Mouse (Mus musculus) cerebellum, adult 2 months (tissue): ENCODE data around the gene Rab12.

Experiments
- CTCF ChIP-seq: fragments of 200-500 bp; IDR thresholded peaks from 2 replicates; pipeline ENCODE4 v1.5.1; 2011; ENCODE audit warnings: low read depth, mild to moderate bottlenecking, control low read depth, low read length, moderate library complexity, borderline replicate concordance; ENCODE audit not compliant: insufficient read depth
- POLR2A ChIP-seq: fragments of 200-500 bp; IDR thresholded peaks from 2 replicates; pipeline ENCODE4 v1.6.1; 2011; ENCODE audit warnings: low read length, control low read depth, borderline replicate concordance; ENCODE audit not compliant: insufficient read depth

GRCm38 (mm10) chr17:66514288-66514995 is 5.1 kb downstream of the Rab12 start:
- TF ChIP-seq CTCF, result no peak
- TF ChIP-seq POLR2A, result no peak
